Comparison of ENCODE assay signal across 9 mouse cellular contexts in the genomic region with DNA sequence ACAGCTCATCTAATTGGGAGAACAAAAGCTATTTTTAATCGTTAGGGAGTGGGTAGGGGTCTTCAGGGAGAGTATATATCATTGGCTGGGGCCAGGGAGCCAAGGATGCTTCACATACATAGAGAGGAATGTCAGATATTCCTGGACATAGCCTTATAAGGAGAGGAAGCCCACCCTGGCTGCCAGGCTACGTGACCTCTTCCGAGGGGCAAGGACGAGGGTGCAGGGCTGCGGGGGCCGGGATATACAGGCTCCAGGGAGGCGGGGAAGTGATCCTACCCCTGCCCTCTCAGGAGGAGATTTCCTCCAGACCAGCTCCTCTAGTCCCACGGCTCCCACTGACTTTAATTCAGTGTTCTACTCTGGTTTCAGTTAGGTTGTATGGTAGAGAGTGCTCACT. TPM values are rescaled to one million over a fixed set of nuclear protein-coding genes. Genes with fewer than 3 reads are reported as not detected.
DNase-seq lines count a peak whose midpoint lies in the region; ATAC-seq lines count a peak whose summit lies in the region.
"Had no signal": no experiment of that assay in that cellular context is flagged by ENCODE, and none has a peak within 500 bp of the region (broad histone marks: within the 10 kb centered on the region; RNA-seq: fewer than 3 reads in every experiment).

No protein-coding gene starts in this region.

- no peak overlapping the region for H3K9ac ChIP-seq in hindbrain, embryonic 12.5 days
- no peak overlapping the region for H3K9ac ChIP-seq in hindbrain, embryonic 11.5 days (ENCODE audit: low read depth, low read length)
- H3K9ac ChIP-seq in embryonic facial prominence, embryonic 15.5 days: no peak overlapping the region
- H3K9ac ChIP-seq in liver, embryonic 11.5 days (ENCODE audit: low read depth, low read length): no peak overlapping the region

- WGBS in hindbrain, embryonic 12.5 days: 41% methylated on average over 8 of the region's 8 CpGs
- 59% methylated on average over 8 of the region's 8 CpGs for WGBS in hindbrain, embryonic 11.5 days
- 17% methylated on average over 8 of the region's 8 CpGs for WGBS in embryonic facial prominence, embryonic 15.5 days
- WGBS in liver, embryonic 11.5 days: 24% methylated on average over 8 of the region's 8 CpGs

- no peak overlapping the region for H3K4me3 ChIP-seq in hindbrain, embryonic 12.5 days
- H3K4me3 ChIP-seq in hindbrain, embryonic 11.5 days (ENCODE audit: low read depth, low read length): no peak overlapping the region
- H3K4me3 ChIP-seq in embryonic facial prominence, embryonic 15.5 days (replicated peaks): no peak overlapping the region
- no peak overlapping the region for H3K4me3 ChIP-seq in liver, embryonic 11.5 days (ENCODE audit: low read depth, low read length)

- no peaks in the 10 kb centered on the region for H3K36me3 ChIP-seq in hindbrain, embryonic 12.5 days
- no peaks in the 10 kb centered on the region for H3K36me3 ChIP-seq in hindbrain, embryonic 11.5 days (ENCODE audit: control insufficient read depth, insufficient read depth, low read length)
- H3K36me3 ChIP-seq in embryonic facial prominence, embryonic 15.5 days: peaks cover 4% of the 10 kb centered on the region; the same call in 1 of the 2 replicates
- no peaks in the 10 kb centered on the region for H3K36me3 ChIP-seq in liver, embryonic 11.5 days (ENCODE audit: control insufficient read depth, insufficient read depth, low read length)

- H3K9me3 ChIP-seq in hindbrain, embryonic 12.5 days (replicated peaks): no peaks in the 10 kb centered on the region; the same call in 1 of the 2 replicates
- no peaks in the 10 kb centered on the region for H3K9me3 ChIP-seq in hindbrain, embryonic 11.5 days (ENCODE audit: control insufficient read depth, low read length)
- H3K9me3 ChIP-seq in embryonic facial prominence, embryonic 15.5 days (replicated peaks): no peaks in the 10 kb centered on the region
- no peaks in the 10 kb centered on the region for H3K9me3 ChIP-seq in liver, embryonic 11.5 days (ENCODE audit: control insufficient read depth, low read length)

- H3K27ac ChIP-seq in hindbrain, embryonic 12.5 days: peak overlapping the region; percentile 60
- no peak overlapping the region for H3K27ac ChIP-seq in hindbrain, embryonic 11.5 days (ENCODE audit: low read depth, low read length)
- peak overlapping the region; percentile 91 for H3K27ac ChIP-seq in embryonic facial prominence, embryonic 15.5 days (replicated peaks)
- H3K27ac ChIP-seq in liver, embryonic 11.5 days (ENCODE audit: low read depth, low read length): peak overlapping the region; percentile 57; the same call in 1 of the 2 replicates

- H3K27me3 ChIP-seq in hindbrain, embryonic 12.5 days: no peaks in the 10 kb centered on the region
- H3K27me3 ChIP-seq in hindbrain, embryonic 11.5 days (ENCODE audit: control insufficient read depth, insufficient read depth, low read length): no peaks in the 10 kb centered on the region
- no peaks in the 10 kb centered on the region for H3K27me3 ChIP-seq in embryonic facial prominence, embryonic 15.5 days
- no peaks in the 10 kb centered on the region for H3K27me3 ChIP-seq in liver, embryonic 11.5 days (replicated peaks; ENCODE audit: control insufficient read depth, insufficient read depth, low read length)

- DNase-seq in hindbrain, embryonic 11.5 days (ENCODE audit: low spot score): no peak
- peak; percentile 74 for DNase-seq in embryo, embryonic 10.5 days (ENCODE audit: low spot score)
- no peak for DNase-seq in liver, embryonic 11.5 days (ENCODE audit: low spot score)
- DNase-seq in gastrocnemius, postnatal 25 days: no peak
- DNase-seq: cerebellum, adult 18-20 months; right cerebral cortex, postnatal 25 days had no signal

- ATAC-seq in hindbrain, embryonic 12.5 days (ENCODE audit: low FRiP score): no peak
- ATAC-seq in hindbrain, embryonic 11.5 days (ENCODE audit: low FRiP score): no peak
- no peak for ATAC-seq in embryonic facial prominence, embryonic 15.5 days (ENCODE audit: insufficient number of reproducible peaks, low FRiP score, low TSS enrichment, low read depth)
- ATAC-seq in liver, embryonic 11.5 days (replicated peaks; ENCODE audit: low FRiP score): peak; percentile 37
- no peak for ATAC-seq in erythroid progenitor cell, adult 5-6 weeks (replicated peaks; ENCODE audit: low FRiP score, poor library complexity, severe bottlenecking)

- peaks cover 8% of the 10 kb centered on the region; the same call in 1 of the 2 replicates for H3K4me1 ChIP-seq in hindbrain, embryonic 12.5 days
- H3K4me1 ChIP-seq in hindbrain, embryonic 11.5 days (replicated peaks; ENCODE audit: control insufficient read depth, insufficient read depth, low read length): no peaks in the 10 kb centered on the region; the same call in 1 of the 2 replicates
- peaks cover 56% of the 10 kb centered on the region for H3K4me1 ChIP-seq in embryonic facial prominence, embryonic 15.5 days
- H3K4me1 ChIP-seq in liver, embryonic 11.5 days (replicated peaks; ENCODE audit: control insufficient read depth, insufficient read depth, low read length): peaks cover 30% of the 10 kb centered on the region

- no peak overlapping the region for H3K4me2 ChIP-seq in hindbrain, embryonic 12.5 days (replicated peaks)
- H3K4me2 ChIP-seq in hindbrain, embryonic 11.5 days (replicated peaks; ENCODE audit: low read depth, low read length): no peak overlapping the region
- H3K4me2 ChIP-seq in embryonic facial prominence, embryonic 15.5 days (replicated peaks): peak overlapping the region; percentile 34; the same call in 1 of the 2 replicates
- H3K4me2 ChIP-seq in liver, embryonic 11.5 days: no peak overlapping the region

RNA-seq across cellular contexts. Expression of a gene that starts 10.7 kb away (rescaled TPM):
- 27.5 and 30.4 TPM in 2 replicates for polyA plus RNA-seq in hindbrain, embryonic 12.5 days (2016; fragmentation: Nextera tagmentation; extraction: Ambion mirVana)
- 16.9 and 18.7 TPM in 2 replicates for polyA plus RNA-seq in hindbrain, embryonic 11.5 days (2014; fragmentation: Nextera tagmentation; extraction: Ambion mirVana)
- 39.8 and 44.2 TPM in 2 replicates for polyA plus RNA-seq in embryonic facial prominence, embryonic 15.5 days (2015; fragmentation: Nextera tagmentation; extraction: Ambion mirVana)
- polyA plus RNA-seq in liver, embryonic 11.5 days (2014; fragmentation: Nextera tagmentation; extraction: Ambion mirVana): 41.8 and 43.7 TPM in 2 replicates
- total RNA-seq in erythroid progenitor cell, adult 5-6 weeks (2015; ENCODE audit: low replicate concordance): 1.7 and 2.2 TPM in 2 replicates
- total RNA-seq in erythroid progenitor cell, adult 5-6 weeks (2017; ENCODE audit: low replicate concordance): 5.4 and 12.9 TPM in 2 replicates
- total RNA-seq in gastrocnemius, postnatal 25 days (2021): 10 to 100 TPM; 44.6 to 45.8 TPM
